Mouse (Mus musculus) heart, embryonic 14.5 days (tissue): ENCODE results near the gene Myd88. TPM values are rescaled to one million over a fixed set of nuclear protein-coding genes. Genes with fewer than 3 reads are reported as not detected.

Source experiments
- ATAC-seq: fragments of 200-750 bp; cut with Nextera tagmentation; 2 replicates; pipeline ENCODE4 v1.8.0; 2017; ENCODE audit warnings: low read depth, moderate TSS enrichment; ENCODE audit not compliant: insufficient number of reproducible peaks, insufficient read depth, low FRiP score
- H3K27ac ChIP-seq, 2 experiments: fragments of 200-500 bp in 1 of 2; fragments of 300-500 bp in 1 of 2; sonication (generic) in 1 of 2; replicated peaks in 1 of 2; 2 replicates each; pipeline ENCODE4 v1.5.1; 2012 to 2014; ENCODE audit warnings: low read depth in 2 of 2, low read length in 2 of 2, control low read depth in 1 of 2, mild to moderate bottlenecking in 1 of 2, mixed read lengths in 1 of 2; ENCODE audit not compliant: control insufficient read depth in 1 of 2, insufficient read depth in 1 of 2
- H3K27me3 ChIP-seq: fragments of 300-500 bp; sonication (generic); 2 replicates; pipeline ENCODE4 v1.6.1; 2014; ENCODE audit warnings: mild to moderate bottlenecking, low read length, control low read depth; ENCODE audit not compliant: control insufficient read depth, insufficient read depth
- H3K36me3 ChIP-seq: fragments of 300-500 bp; sonication (generic); 2 replicates; pipeline ENCODE4 v1.6.1; 2014; ENCODE audit warnings: mild to moderate bottlenecking, control low read depth, low read length, mixed read lengths; ENCODE audit not compliant: control insufficient read depth, insufficient read depth
- H3K4me1 ChIP-seq, 2 experiments: fragments of 200-500 bp in 1 of 2; fragments of 300-500 bp in 1 of 2; sonication (generic) in 1 of 2; 2 replicates each; pipeline ENCODE4 v1.6.1; 2012 to 2014; ENCODE audit warnings: low read length in 2 of 2, control low read depth in 1 of 2, mixed read lengths in 1 of 2; ENCODE audit not compliant: control insufficient read depth in 2 of 2, insufficient read depth in 2 of 2
- H3K4me2 ChIP-seq: fragments of 300-500 bp; sonication (generic); 2 replicates; pipeline ENCODE4 v1.6.1; 2014; ENCODE audit warnings: mild to moderate bottlenecking, low read length
- H3K4me3 ChIP-seq, 2 experiments: fragments of 200-500 bp in 1 of 2; fragments of 300-500 bp in 1 of 2; sonication (generic) in 1 of 2; 2 replicates each; pipeline ENCODE4 v1.5.1; 2012 to 2014; ENCODE audit warnings: low read length in 2 of 2, mild to moderate bottlenecking in 2 of 2, control low read depth in 1 of 2, low read depth in 1 of 2, moderate library complexity in 1 of 2; ENCODE audit not compliant: control insufficient read depth in 1 of 2, insufficient read depth in 1 of 2
- H3K9ac ChIP-seq: fragments of 300-500 bp; sonication (generic); 2 replicates; pipeline ENCODE4 v1.6.1; 2014; ENCODE audit warnings: mild to moderate bottlenecking, low read length
- H3K9me3 ChIP-seq: fragments of 300-500 bp; sonication (generic); 2 replicates; pipeline ENCODE4 v1.6.1; 2016; ENCODE audit warnings: low read length, control low read depth; ENCODE audit not compliant: control insufficient read depth
- WGBS: fragments of 180-500 bp; shearing (Covaris S2); extraction: QIAGEN DNeasy Blood & Tissue Kit; methylation state at CpG from one replicate; pipeline ENCODE4 v1.1.7; 2014; 5-methylcytosine and 5-hydroxymethylcytosine counted together
- polyA plus RNA-seq: library from polyadenylated mRNA; unstranded; fragments of >200 nt; fragmentation: Nextera tagmentation; extraction: Ambion mirVana; gene quantifications from 2 replicates; pipeline ENCODE4 v1.2.1, GENCODE M21; 2014

The Myd88 gene
- polyA plus RNA-seq, 1 experiment from 2014 or later = 14.9 TPM

- H3K27ac ChIP-seq = peak overlapping the region; percentile 17 to 27; a peak in 1 of 4 replicates
- H3K27me3 ChIP-seq = no peaks in the 10 kb centered on the region
- H3K9ac ChIP-seq = no peak overlapping the region
- H3K4me2 ChIP-seq = no peak overlapping the region
- H3K4me3 ChIP-seq = no peak overlapping the region
- 0 out of 2 replicates have a peak, but pooled peaks cover 9% of the 10 kb centered on the region for H3K36me3 ChIP-seq
- ATAC-seq = no peak
- 76% methylated on average over 2 of the region's 2 CpGs for WGBS
- H3K9me3 ChIP-seq = no peaks in the 10 kb centered on the region
- H3K4me1 ChIP-seq = peaks cover 12 to 16% of the 10 kb centered on the region in 2 experiments
Observed at GRCm38 (mm10) chr9:119334834-119335233, 6.4 kb downstream of the Myd88 start.

GRCm38 (mm10) chr9:119334324-119334723 lies 6.9 kb downstream of the Myd88 start:
- Histone ChIP-seq H3K4me1 (peaks cover 12 to 14% of the 10 kb centered on the region in 2 experiments), H3K27me3 (no peaks in the 10 kb centered on the region), H3K27ac (peak overlapping the region; percentile 17 to 27; a peak in 1 of 4 replicates), H3K9ac (no peak overlapping the region), H3K4me3 (no peak overlapping the region), H3K36me3 (0 out of 2 replicates have a peak, but pooled peaks cover 9% of the 10 kb centered on the region), H3K9me3 (no peaks in the 10 kb centered on the region), H3K4me2 (peak overlapping the region; percentile 16; the same call in 1 of the 2 replicates)
- WGBS = 30% methylated on average over 10 of the region's 10 CpGs
- peak; percentile 48; the same call in 1 of the 2 replicates for ATAC-seq

- WGBS = 82% methylated on average over 15 of the region's 15 CpGs
- Histone ChIP-seq H3K27me3 (no peaks in the 10 kb centered on the region), H3K9me3 (no peaks in the 10 kb centered on the region), H3K4me3 (no peak overlapping the region), H3K36me3 (no peaks in the 10 kb centered on the region), H3K9ac (no peak overlapping the region), H3K4me2 (no peak overlapping the region), H3K27ac (no peak overlapping the region), H3K4me1 (peaks cover 8 to 10% of the 10 kb centered on the region in 2 experiments)
- ATAC-seq = no peak
Observed at GRCm38 (mm10) chr9:119330186-119330963, 10.8 kb downstream of the Myd88 start.

DNA sequence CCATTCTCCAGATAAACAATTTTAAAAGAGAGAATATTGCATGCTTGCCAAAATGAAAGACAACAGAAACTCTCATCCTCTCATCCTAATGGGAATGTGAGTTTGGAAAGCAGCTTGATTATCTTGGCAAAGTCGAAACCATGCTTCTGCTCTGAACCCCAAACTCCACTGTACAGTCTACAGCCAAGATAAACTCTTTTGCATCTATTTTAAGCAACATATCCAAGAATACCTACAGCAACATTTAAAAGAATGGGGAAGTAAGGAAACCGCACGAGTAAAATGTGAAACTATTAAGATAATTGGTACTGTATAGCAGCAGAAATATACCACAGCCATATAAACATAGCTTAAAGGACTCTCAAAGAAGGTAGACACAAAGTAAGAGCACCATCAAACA lies 12.7 kb downstream of the Myd88 start:
- Histone ChIP-seq H3K9me3 (no peaks in the 10 kb centered on the region), H3K27ac (0 out of 4 replicates have a peak overlapping the region, but pooled peaks of 1 of the 2 experiments have one; percentile 34), H3K4me2 (no peak overlapping the region), H3K9ac (no peak overlapping the region), H3K36me3 (no peaks in the 10 kb centered on the region), H3K4me1 (no peaks in the 10 kb centered on the region), H3K27me3 (no peaks in the 10 kb centered on the region), H3K4me3 (no peak overlapping the region)
- ATAC-seq = no peak
- WGBS = 50% methylated on average over 3 of the region's 3 CpGs

- peaks cover 0 to 6% of the 10 kb centered on the region in 2 experiments; a peak in 1 of 4 replicates for H3K4me1 ChIP-seq
- ATAC-seq = no peak
- no peak overlapping the region for H3K27ac ChIP-seq
- H3K27me3 ChIP-seq = no peaks in the 10 kb centered on the region
- WGBS = 63% methylated on average over 1 of the region's 1 CpGs
- H3K36me3 ChIP-seq = no peaks in the 10 kb centered on the region
- H3K4me3 ChIP-seq = no peak overlapping the region
- H3K9ac ChIP-seq = no peak overlapping the region
- no peak overlapping the region for H3K4me2 ChIP-seq
- H3K9me3 ChIP-seq = no peaks in the 10 kb centered on the region
Observed at GRCm38 (mm10) chr9:119324130-119324529, 17.1 kb downstream of the Myd88 start.

- 5% methylated on average over 9 of the region's 9 CpGs for WGBS
- Histone ChIP-seq H3K27me3 (no peaks in the 10 kb centered on the region), H3K27ac (peak overlapping the region; percentile 93 to 95), H3K4me1 (peaks cover 0 to 6% of the 10 kb centered on the region in 2 experiments; a peak in 1 of 4 replicates), H3K9ac (peak overlapping the region; percentile 91), H3K9me3 (no peaks in the 10 kb centered on the region), H3K4me3 (peak overlapping the region; percentile 64 to 95), H3K36me3 (0 out of 2 replicates have a peak, but pooled peaks cover 2% of the 10 kb centered on the region), H3K4me2 (peak overlapping the region; percentile 70)
- no peak for ATAC-seq
Observed at GRCm38 (mm10) chr9:119323260-119323645, 18.0 kb downstream of the Myd88 start.

DNA sequence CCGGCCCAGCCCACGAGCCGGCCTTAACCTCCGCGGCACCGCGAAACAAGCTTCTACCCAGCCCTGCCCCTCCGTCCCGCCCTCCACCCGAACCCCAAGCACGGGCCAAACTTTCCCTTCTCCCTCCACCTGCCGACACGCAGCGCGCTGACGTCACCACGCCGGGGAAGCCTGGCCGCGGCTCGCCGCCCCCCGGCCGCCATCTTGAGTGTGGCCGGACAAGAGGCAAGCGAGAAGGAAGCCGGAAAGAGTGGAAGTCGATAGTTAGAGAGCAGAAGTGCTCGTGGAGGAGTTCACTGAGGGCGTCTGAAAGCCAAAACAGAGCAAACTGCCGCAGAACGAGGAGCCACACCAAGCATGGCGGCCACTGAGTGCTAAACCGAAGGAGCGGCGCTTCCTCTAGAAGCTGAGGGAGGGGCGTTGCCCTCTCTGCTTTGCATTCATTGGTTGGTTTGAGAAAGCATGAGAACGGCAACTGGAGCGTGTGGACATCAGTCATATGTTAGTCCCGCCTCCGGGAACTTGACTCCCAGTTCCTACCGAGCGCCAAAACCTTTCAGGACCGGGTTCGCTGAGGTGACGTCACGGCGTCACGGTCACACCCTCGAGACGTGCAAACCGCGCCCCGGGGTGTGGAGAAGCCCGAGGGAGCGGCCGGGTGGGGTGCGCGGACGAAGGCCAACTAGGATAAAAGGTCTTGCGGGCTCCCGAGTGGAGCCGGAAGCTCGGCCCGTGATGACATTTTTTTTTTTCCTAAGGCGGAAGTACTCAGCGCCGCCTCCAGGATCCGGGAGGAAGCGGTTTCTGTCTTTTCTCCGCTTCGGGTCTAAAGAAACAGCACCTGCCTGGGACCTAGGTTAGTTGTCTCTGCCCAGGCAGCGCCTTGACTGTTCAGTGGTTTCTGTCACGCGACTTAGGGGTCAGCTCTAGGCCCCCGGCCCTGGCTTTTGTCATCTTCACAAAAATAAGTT lies 18.6 kb downstream of the Myd88 start, which contains the start of gene Oxsr1:
Oxsr1 (minus strand) TSS at position 139 of the 971 bp plus-strand sequence.
- Histone ChIP-seq H3K4me2 (peak within 1 kb of the TSS; percentile 99), H3K9me3 (no peaks in the 10 kb centered on the region), H3K4me3 (peak within 1 kb of the TSS; percentile 64 to 95), H3K4me1 (peaks cover 0 to 6% of the 10 kb centered on the region in 2 experiments; a peak in 1 of 4 replicates), H3K27ac (peak within 1 kb of the TSS; percentile 93 to 95), H3K9ac (peak within 1 kb of the TSS; percentile 91), H3K27me3 (no peaks in the 10 kb centered on the region), H3K36me3 (0 out of 2 replicates have a peak, but pooled peaks cover 5% of the 10 kb centered on the region)
- peak; percentile 95 for ATAC-seq
- under 1% methylated on average over 76 of the region's 76 CpGs for WGBS
